Mouse (Mus musculus): ENCODE results near the gene Rab11fip2.

Rab11fip2 gene

DNA sequence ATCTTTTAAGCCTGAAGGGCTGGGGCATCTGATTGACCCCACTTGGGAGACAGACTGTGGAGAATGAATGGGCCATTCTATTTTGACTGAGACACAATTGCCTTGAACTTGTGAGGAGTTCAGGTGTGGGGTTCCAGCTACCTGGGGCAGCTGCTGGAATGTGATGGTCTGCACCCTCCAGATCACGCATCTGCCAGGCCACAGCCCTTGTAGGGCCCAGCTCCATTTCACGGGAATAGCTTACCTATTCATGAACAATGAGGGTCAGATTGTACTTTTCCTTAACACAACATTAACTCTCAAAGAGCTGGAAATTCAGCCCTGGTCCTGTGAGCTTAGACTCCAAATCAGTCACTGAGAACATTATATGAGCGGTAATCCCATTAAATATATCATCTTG, 82.7 kb downstream of the Rab11fip2 start:
- DNase-seq (ENCODE audit: extremely low spot score, low spot score), result no peak

DNA sequence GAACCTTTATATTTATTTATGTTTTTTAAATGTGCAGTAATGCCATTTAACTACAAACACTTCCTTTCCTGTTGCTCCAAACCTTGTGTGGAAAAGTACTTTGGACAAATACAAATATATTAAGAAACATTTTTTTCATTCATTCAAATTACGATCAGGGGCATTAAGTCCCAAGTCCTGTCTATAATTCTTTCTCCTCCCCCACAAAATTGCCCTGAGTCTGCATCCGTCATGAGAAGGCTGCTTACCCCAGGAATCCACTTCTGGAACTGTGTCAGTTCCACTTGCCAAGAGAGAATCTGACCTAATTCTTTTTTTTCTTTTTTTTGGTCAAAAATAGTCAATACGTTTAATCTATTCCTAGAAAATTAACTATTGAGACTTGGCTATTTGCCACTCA, 90.4 kb downstream of the Rab11fip2 start:
- DNase-seq (ENCODE audit: extremely low spot score, low spot score), result no peak

Data from neural tube, embryonic 10.5 days (tissue).